Mouse (Mus musculus) neural tube, embryonic 15.5 days (tissue): ENCODE data around the gene Celf6. TPM values are rescaled to one million over a fixed set of nuclear protein-coding genes. Genes with fewer than 3 reads are reported as not detected.

ENCODE experiments used
- ATAC-seq: fragments of 200-750 bp; cut with Nextera tagmentation; 2 replicates; pipeline ENCODE4 v1.8.0; 2017; ENCODE audit warnings: mild to moderate bottlenecking, moderate TSS enrichment, moderate library complexity; ENCODE audit not compliant: low FRiP score
- H3K27ac ChIP-seq: fragments of 300-500 bp; sonication (generic); replicated peaks from 2 replicates; pipeline ENCODE4 v1.5.1; 2015; ENCODE audit warnings: mild to moderate bottlenecking, inconsistent platforms
- H3K27me3 ChIP-seq: fragments of 300-500 bp; sonication (generic); replicated peaks from 2 replicates; pipeline ENCODE4 v1.6.1; 2015; ENCODE audit warnings: inconsistent platforms
- H3K36me3 ChIP-seq: fragments of 300-500 bp; sonication (generic); 2 replicates; pipeline ENCODE4 v1.6.1; 2015; ENCODE audit warnings: inconsistent platforms
- H3K4me1 ChIP-seq: fragments of 300-500 bp; sonication (generic); 2 replicates; pipeline ENCODE4 v1.6.1; 2015; ENCODE audit warnings: inconsistent platforms
- H3K4me2 ChIP-seq: fragments of 300-500 bp; sonication (generic); 2 replicates; pipeline ENCODE4 v1.6.1; 2015; ENCODE audit warnings: inconsistent platforms, mild to moderate bottlenecking, moderate library complexity
- H3K4me3 ChIP-seq: fragments of 300-500 bp; sonication (generic); replicated peaks from 2 replicates; pipeline ENCODE4 v1.5.1; 2015; ENCODE audit warnings: mild to moderate bottlenecking, inconsistent platforms
- H3K9ac ChIP-seq: fragments of 300-500 bp; sonication (generic); replicated peaks from 2 replicates; pipeline ENCODE4 v1.6.1; 2015; ENCODE audit warnings: mild to moderate bottlenecking, inconsistent platforms
- H3K9me3 ChIP-seq: fragments of 300-500 bp; sonication (generic); replicated peaks from 2 replicates; pipeline ENCODE4 v1.6.1; 2016; ENCODE audit warnings: inconsistent platforms
- WGBS: fragments of 180-500 bp; shearing (Covaris S2); methylation state at CpG from one replicate; pipeline ENCODE4 v1.1.7; 2015; ENCODE audit warnings: mixed read lengths; 5-methylcytosine and 5-hydroxymethylcytosine counted together
- polyA plus RNA-seq: library from polyadenylated mRNA; unstranded; fragments of >200 nt; fragmentation: Nextera tagmentation; extraction: Ambion mirVana; gene quantifications from 2 replicates; pipeline ENCODE4 v1.2.1, GENCODE M21; 2015

Celf6 gene
- polyA plus RNA-seq, 1 experiment from 2014 or later = 35.8 TPM

GRCm38 (mm10) chr9:59588252-59588651 lies 10.5 kb downstream of the Celf6 start:
- WGBS = 27% methylated on average over 5 of the region's 5 CpGs
- Histone ChIP-seq H3K36me3 (no peaks in the 10 kb centered on the region), H3K4me2 (peak overlapping the region; percentile 57), H3K27ac (peak overlapping the region; percentile 79), H3K27me3 (peaks cover 10% of the 10 kb centered on the region), H3K9ac (no peak overlapping the region), H3K4me1 (peaks cover 31% of the 10 kb centered on the region), H3K4me3 (no peak overlapping the region), H3K9me3 (no peaks in the 10 kb centered on the region)
- peak; percentile 57; the same call in 1 of the 2 replicates for ATAC-seq

- Histone ChIP-seq H3K4me3 (peak overlapping the region; percentile 24), H3K9ac (no peak overlapping the region), H3K27ac (peak overlapping the region; percentile 79), H3K4me1 (peaks cover 31% of the 10 kb centered on the region), H3K4me2 (peak overlapping the region; percentile 57), H3K36me3 (no peaks in the 10 kb centered on the region), H3K9me3 (no peaks in the 10 kb centered on the region), H3K27me3 (peaks cover 10% of the 10 kb centered on the region)
- ATAC-seq = peak; percentile 88
- 23% methylated on average over 12 of the region's 12 CpGs for WGBS
Measured at GRCm38 (mm10) chr9:59588710-59589671, 11.3 kb downstream of the Celf6 start.

- no peak overlapping the region for H3K9ac ChIP-seq
- H3K27me3 ChIP-seq = peaks cover 10% of the 10 kb centered on the region
- 83% methylated on average over 10 of the region's 10 CpGs for WGBS
- H3K36me3 ChIP-seq = no peaks in the 10 kb centered on the region
- peaks cover 26% of the 10 kb centered on the region for H3K4me1 ChIP-seq
- H3K9me3 ChIP-seq = no peaks in the 10 kb centered on the region
- no peak for ATAC-seq
- peak overlapping the region; percentile 57 for H3K4me2 ChIP-seq
- H3K4me3 ChIP-seq = 0 out of 2 replicates have a peak overlapping the region, but pooled peaks have one; percentile 24
- H3K27ac ChIP-seq = peak overlapping the region; percentile 51; the same call in 1 of the 2 replicates
Measured at GRCm38 (mm10) chr9:59589703-59590439, 12.2 kb downstream of the Celf6 start.

- Histone ChIP-seq H3K36me3 (peaks cover 12% of the 10 kb centered on the region; the same call in 1 of the 2 replicates), H3K9ac (no peak overlapping the region), H3K27me3 (0 out of 2 replicates have a peak, but pooled peaks cover 2% of the 10 kb centered on the region), H3K4me3 (no peak overlapping the region), H3K27ac (no peak overlapping the region), H3K9me3 (no peaks in the 10 kb centered on the region), H3K4me2 (no peak overlapping the region), H3K4me1 (no peaks in the 10 kb centered on the region)
- no peak for ATAC-seq
- 85% methylated on average over 8 of the region's 8 CpGs for WGBS
Measured at GRCm38 (mm10) chr9:59601661-59602060, 23.9 kb downstream of the Celf6 start.

- Histone ChIP-seq H3K4me2 (no peak overlapping the region), H3K9me3 (no peaks in the 10 kb centered on the region), H3K27ac (no peak overlapping the region), H3K4me1 (no peaks in the 10 kb centered on the region), H3K4me3 (no peak overlapping the region), H3K9ac (no peak overlapping the region), H3K27me3 (0 out of 2 replicates have a peak, but pooled peaks cover 2% of the 10 kb centered on the region), H3K36me3 (peaks cover 18% of the 10 kb centered on the region; the same call in 1 of the 2 replicates)
- ATAC-seq = no peak
- 59% methylated on average over 6 of the region's 6 CpGs for WGBS
Measured at GRCm38 (mm10) chr9:59605967-59606366, 28.2 kb downstream of the Celf6 start.

- no peak overlapping the region for H3K4me2 ChIP-seq
- no peaks in the 10 kb centered on the region for H3K9me3 ChIP-seq
- H3K4me1 ChIP-seq = no peaks in the 10 kb centered on the region
- no peak overlapping the region for H3K4me3 ChIP-seq
- H3K27me3 ChIP-seq = no peaks in the 10 kb centered on the region
- 0 out of 2 replicates have a peak, but pooled peaks cover 7% of the 10 kb centered on the region for H3K36me3 ChIP-seq
- no peak overlapping the region for H3K9ac ChIP-seq
- 90% methylated on average over 2 of the region's 2 CpGs for whole genome bisulfite sequencing
- H3K27ac ChIP-seq = no peak overlapping the region
- ATAC-seq = no peak
Measured at GRCm38 (mm10) chr9:59610950-59611349, 33.2 kb downstream of the Celf6 start.

GRCm38 (mm10) chr9:59615797-59616196 lies 38.1 kb downstream of the Celf6 start:
- peaks cover 30% of the 10 kb centered on the region for H3K4me1 ChIP-seq
- H3K9me3 ChIP-seq = no peaks in the 10 kb centered on the region
- H3K27me3 ChIP-seq = no peaks in the 10 kb centered on the region
- no peak for ATAC-seq
- WGBS = 93% methylated on average over 2 of the region's 2 CpGs
- no peak overlapping the region for H3K4me3 ChIP-seq
- H3K27ac ChIP-seq = no peak overlapping the region
- H3K9ac ChIP-seq = no peak overlapping the region
- no peak overlapping the region for H3K4me2 ChIP-seq
- H3K36me3 ChIP-seq = no peaks in the 10 kb centered on the region

GRCm38 (mm10) chr9:59616622-59617306 lies 39.0 kb downstream of the Celf6 start, which contains the start of gene Parp6:
Gene Parp6, plus strand, starts transcription at chr9:59617284.
- peak within 1 kb of the TSS; percentile 88 for H3K4me3 ChIP-seq
- H3K9me3 ChIP-seq = no peaks in the 10 kb centered on the region
- peak within 1 kb of the TSS; percentile 70 for H3K4me2 ChIP-seq
- H3K27me3 ChIP-seq = no peaks in the 10 kb centered on the region
- H3K9ac ChIP-seq = peak within 1 kb of the TSS; percentile 88
- WGBS = under 1% methylated on average over 36 of the region's 36 CpGs
- peak within 1 kb of the TSS; percentile 91 for H3K27ac ChIP-seq
- peaks cover 30% of the 10 kb centered on the region for H3K4me1 ChIP-seq
- peak; percentile 98 for ATAC-seq
- no peaks in the 10 kb centered on the region for H3K36me3 ChIP-seq

GRCm38 (mm10) chr9:59617307-59617973 lies 39.7 kb downstream of the Celf6 start:
- H3K27me3 ChIP-seq = no peaks in the 10 kb centered on the region
- peak overlapping the region; percentile 91 for H3K27ac ChIP-seq
- peaks cover 4% of the 10 kb centered on the region for H3K36me3 ChIP-seq
- H3K4me2 ChIP-seq = peak overlapping the region; percentile 70
- peak overlapping the region; percentile 88 for H3K9ac ChIP-seq
- peak; percentile 66; the same call in 1 of the 2 replicates for ATAC-seq
- peak overlapping the region; percentile 88 for H3K4me3 ChIP-seq
- H3K4me1 ChIP-seq = peaks cover 30% of the 10 kb centered on the region
- H3K9me3 ChIP-seq = no peaks in the 10 kb centered on the region
- WGBS = under 1% methylated on average over 55 of the region's 58 CpGs

- Histone ChIP-seq H3K27me3 (no peaks in the 10 kb centered on the region), H3K36me3 (peaks cover 75% of the 10 kb centered on the region), H3K27ac (no peak overlapping the region), H3K9me3 (no peaks in the 10 kb centered on the region), H3K4me3 (no peak overlapping the region), H3K9ac (no peak overlapping the region), H3K4me1 (no peaks in the 10 kb centered on the region), H3K4me2 (no peak overlapping the region)
- WGBS = 97% methylated on average over 1 of the region's 1 CpGs
- no peak for ATAC-seq
Measured at GRCm38 (mm10) chr9:59638372-59638771, 60.7 kb downstream of the Celf6 start.
